Mouse (Mus musculus) limb, embryonic 12.5 days (tissue): ENCODE measurements around the gene Dnph1. TPM values are rescaled to one million over a fixed set of nuclear protein-coding genes. Genes with fewer than 3 reads are reported as not detected.
A peak's percentile ranks its signal among the peaks of the same experiment; 100 is the strongest.
"Not testable (repeated sequence)": the region's sequence is repeated elsewhere in the genome, so short reads cannot be mapped to it uniquely, and the experiment has no call there.

Source experiments
- ATAC-seq: fragments of 200-750 bp; cut with Nextera tagmentation; 2 replicates; pipeline ENCODE4 v1.8.0; 2017; ENCODE audit warnings: low read depth, moderate TSS enrichment; ENCODE audit not compliant: insufficient number of reproducible peaks, insufficient read depth, low FRiP score, low TSS enrichment
- H3K27ac ChIP-seq: fragments of 300-500 bp; sonication (generic); 2 replicates; pipeline ENCODE4 v1.5.1; 2016; ENCODE audit warnings: mild to moderate bottlenecking, moderate library complexity
- H3K27me3 ChIP-seq: fragments of 300-500 bp; sonication (generic); 2 replicates; pipeline ENCODE4 v1.6.1; 2016; ENCODE audit warnings: mild to moderate bottlenecking, moderate library complexity
- H3K36me3 ChIP-seq: fragments of 300-500 bp; sonication (generic); 2 replicates; pipeline ENCODE4 v1.6.1; 2016; ENCODE audit warnings: mild to moderate bottlenecking, moderate library complexity
- H3K4me1 ChIP-seq: fragments of 300-500 bp; sonication (generic); replicated peaks from 2 replicates; pipeline ENCODE4 v1.6.1; 2016
- H3K4me2 ChIP-seq: fragments of 300-500 bp; sonication (generic); 2 replicates; pipeline ENCODE4 v1.6.1; 2016; ENCODE audit warnings: mild to moderate bottlenecking, moderate library complexity
- H3K4me3 ChIP-seq: fragments of 300-500 bp; sonication (generic); replicated peaks from 2 replicates; pipeline ENCODE4 v1.5.1; 2016; ENCODE audit warnings: mild to moderate bottlenecking
- H3K9ac ChIP-seq: fragments of 300-500 bp; sonication (generic); replicated peaks from 2 replicates; pipeline ENCODE4 v1.6.1; 2016; ENCODE audit warnings: mild to moderate bottlenecking, moderate library complexity
- H3K9me3 ChIP-seq: fragments of 300-500 bp; sonication (generic); 2 replicates; pipeline ENCODE4 v1.6.1; 2016; ENCODE audit warnings: mild to moderate bottlenecking, moderate library complexity
- WGBS: fragments of 180-500 bp; shearing (Covaris S2); methylation state at CpG from one replicate; pipeline ENCODE4 v1.1.7; 2016; 5-methylcytosine and 5-hydroxymethylcytosine counted together
- polyA plus RNA-seq: library from polyadenylated mRNA; unstranded; fragments of >200 nt; fragmentation: Nextera tagmentation; extraction: Ambion mirVana; gene quantifications from 2 replicates; pipeline ENCODE4 v1.2.1, GENCODE M21; 2016

Dnph1 gene
- polyA plus RNA-seq, 1 experiment from 2014 or later: 55.3 TPM

GRCm38 (mm10) chr17:46467830-46468229 lies 28.7 kb upstream of the Dnph1 start:
- ATAC-seq: no peak
- Histone ChIP-seq H3K4me2 (no peak overlapping the region), H3K4me3 (no peak overlapping the region), H3K9me3 (no peaks in the 10 kb centered on the region), H3K9ac (no peak overlapping the region), H3K27me3 (peaks cover 11% of the 10 kb centered on the region), H3K27ac (no peak overlapping the region), H3K4me1 (peaks cover 8% of the 10 kb centered on the region; the same call in 1 of the 2 replicates), H3K36me3 (no peaks in the 10 kb centered on the region)
- WGBS: 68% methylated on average over 9 of the region's 9 CpGs

GRCm38 (mm10) chr17:46476601-46477000 lies 19.9 kb upstream of the Dnph1 start:
- WGBS: 70% methylated on average over 8 of the region's 8 CpGs
- H3K4me2 ChIP-seq: no peak overlapping the region
- no peaks in the 10 kb centered on the region for H3K36me3 ChIP-seq
- no peaks in the 10 kb centered on the region for H3K9me3 ChIP-seq
- ATAC-seq: no peak
- H3K4me3 ChIP-seq: no peak overlapping the region
- H3K4me1 ChIP-seq: no peaks in the 10 kb centered on the region
- no peak overlapping the region for H3K27ac ChIP-seq
- no peak overlapping the region for H3K9ac ChIP-seq
- peaks cover 36% of the 10 kb centered on the region for H3K27me3 ChIP-seq

GRCm38 (mm10) chr17:46477286-46477685 lies 19.2 kb upstream of the Dnph1 start:
- Histone ChIP-seq H3K27ac (no peak overlapping the region), H3K27me3 (peaks cover 41% of the 10 kb centered on the region), H3K9ac (no peak overlapping the region), H3K36me3 (no peaks in the 10 kb centered on the region), H3K9me3 (no peaks in the 10 kb centered on the region), H3K4me2 (no peak overlapping the region), H3K4me3 (no peak overlapping the region), H3K4me1 (no peaks in the 10 kb centered on the region)
- ATAC-seq: no peak
- WGBS: 88% methylated on average over 15 of the region's 15 CpGs

GRCm38 (mm10) chr17:46483561-46484001 lies 12.9 kb upstream of the Dnph1 start:
- H3K4me2 ChIP-seq: peak overlapping the region; percentile 56
- H3K4me3 ChIP-seq: peak overlapping the region; percentile 29
- peaks cover 91% of the 10 kb centered on the region for H3K27me3 ChIP-seq
- no peaks in the 10 kb centered on the region for H3K36me3 ChIP-seq
- H3K4me1 ChIP-seq: peaks cover 14% of the 10 kb centered on the region
- WGBS: under 1% methylated on average over 16 of the region's 16 CpGs
- H3K9ac ChIP-seq: no peak overlapping the region
- ATAC-seq: no peak
- H3K9me3 ChIP-seq: no peaks in the 10 kb centered on the region
- no peak overlapping the region for H3K27ac ChIP-seq

GRCm38 (mm10) chr17:46484021-46484431 lies 12.5 kb upstream of the Dnph1 start:
- Histone ChIP-seq H3K27ac (no peak overlapping the region), H3K9me3 (no peaks in the 10 kb centered on the region), H3K4me3 (peak overlapping the region; percentile 29), H3K9ac (no peak overlapping the region), H3K4me2 (peak overlapping the region; percentile 56), H3K4me1 (peaks cover 14% of the 10 kb centered on the region), H3K27me3 (peaks cover 91% of the 10 kb centered on the region), H3K36me3 (no peaks in the 10 kb centered on the region)
- 0 out of 2 replicates have a peak, but pooled peaks have one; percentile 17 for ATAC-seq
- whole genome bisulfite sequencing: 4% methylated on average over 13 of the region's 13 CpGs

- peak overlapping the region; percentile 29; the same call in 1 of the 2 replicates for H3K4me3 ChIP-seq
- peaks cover 92% of the 10 kb centered on the region for H3K27me3 ChIP-seq
- H3K27ac ChIP-seq: no peak overlapping the region
- 20% methylated on average over 6 of the region's 6 CpGs for WGBS
- no peaks in the 10 kb centered on the region for H3K36me3 ChIP-seq
- H3K4me1 ChIP-seq: peaks cover 14% of the 10 kb centered on the region
- H3K9ac ChIP-seq: no peak overlapping the region
- no peak for ATAC-seq
- H3K9me3 ChIP-seq: no peaks in the 10 kb centered on the region
- peak overlapping the region; percentile 56; the same call in 1 of the 2 replicates for H3K4me2 ChIP-seq
Observed at GRCm38 (mm10) chr17:46484461-46484875, 12.0 kb upstream of the Dnph1 start.

GRCm38 (mm10) chr17:46486995-46487394 lies 9.5 kb upstream of the Dnph1 start:
- Histone ChIP-seq H3K9me3 (no peaks in the 10 kb centered on the region), H3K4me3 (peak overlapping the region; percentile 54), H3K4me2 (peak overlapping the region; percentile 84), H3K27me3 (peaks cover 81% of the 10 kb centered on the region), H3K36me3 (no peaks in the 10 kb centered on the region), H3K27ac (no peak overlapping the region), H3K4me1 (peaks cover 14% of the 10 kb centered on the region), H3K9ac (peak overlapping the region; percentile 54)
- ATAC-seq: no peak
- 2% methylated on average over 16 of the region's 22 CpGs for WGBS

GRCm38 (mm10) chr17:46487431-46487830 lies 9.1 kb upstream of the Dnph1 start, which contains the start of gene Ttbk1:
Gene Ttbk1, minus strand, starts transcription at chr17:46487675.
- H3K36me3 ChIP-seq: no peaks in the 10 kb centered on the region
- peak within 1 kb of the TSS; percentile 84 for H3K4me2 ChIP-seq
- peak within 1 kb of the TSS; percentile 54 for H3K9ac ChIP-seq
- H3K4me1 ChIP-seq: peaks cover 14% of the 10 kb centered on the region
- WGBS: 3% methylated on average over 13 of the region's 49 CpGs
- peak within 1 kb of the TSS; percentile 54 for H3K4me3 ChIP-seq
- H3K27me3 ChIP-seq: peaks cover 77% of the 10 kb centered on the region
- no peaks in the 10 kb centered on the region for H3K9me3 ChIP-seq
- no peak for ATAC-seq
- no peak within 1 kb of the TSS for H3K27ac ChIP-seq

- Histone ChIP-seq H3K27me3 (peaks cover 20% of the 10 kb centered on the region), H3K36me3 (peaks cover 21% of the 10 kb centered on the region), H3K4me1 (peaks cover 10% of the 10 kb centered on the region), H3K9me3 (no peaks in the 10 kb centered on the region), H3K9ac (no peak overlapping the region), H3K4me2 (no peak overlapping the region), H3K4me3 (no peak overlapping the region), H3K27ac (no peak overlapping the region)
- WGBS: 84% methylated on average over 5 of the region's 5 CpGs
- no peak for ATAC-seq
Observed at GRCm38 (mm10) chr17:46495486-46495885, 1.0 kb upstream of the Dnph1 start.

GRCm38 (mm10) chr17:46496081-46496480 lies 430 bp upstream of the Dnph1 start:
- not testable (repeated sequence) for H3K27ac ChIP-seq, H3K4me2 ChIP-seq, H3K9me3 ChIP-seq, ATAC-seq, H3K4me3 ChIP-seq, H3K9ac ChIP-seq
- peaks cover 20% of the 10 kb centered on the region for H3K27me3 ChIP-seq
- H3K36me3 ChIP-seq: peaks cover 24% of the 10 kb centered on the region
- H3K4me1 ChIP-seq: peaks cover 10% of the 10 kb centered on the region

- ATAC-seq: no peak
- Histone ChIP-seq H3K36me3 (peaks cover 33% of the 10 kb centered on the region), H3K27me3 (peaks cover 20% of the 10 kb centered on the region), H3K9ac (no peak overlapping the region), H3K4me2 (no peak overlapping the region), H3K27ac (no peak overlapping the region), H3K4me1 (peaks cover 10% of the 10 kb centered on the region), H3K4me3 (no peak overlapping the region), H3K9me3 (no peaks in the 10 kb centered on the region)
- 80% methylated on average over 8 of the region's 8 CpGs for WGBS
Observed at GRCm38 (mm10) chr17:46497956-46498355, 1.4 kb downstream of the Dnph1 start.

GRCm38 (mm10) chr17:46502775-46503174 lies 6.3 kb downstream of the Dnph1 start:
- Histone ChIP-seq H3K4me3 (no peak overlapping the region), H3K4me1 (peaks cover 2% of the 10 kb centered on the region; the same call in 1 of the 2 replicates), H3K4me2 (no peak overlapping the region), H3K27me3 (no peaks in the 10 kb centered on the region), H3K27ac (no peak overlapping the region), H3K9me3 (no peaks in the 10 kb centered on the region), H3K36me3 (peaks cover 33% of the 10 kb centered on the region), H3K9ac (no peak overlapping the region)
- ATAC-seq: no peak
- 85% methylated on average over 2 of the region's 2 CpGs for WGBS
